Comparison of ENCODE assay signal across 14 mouse cellular contexts in the genomic region with DNA sequence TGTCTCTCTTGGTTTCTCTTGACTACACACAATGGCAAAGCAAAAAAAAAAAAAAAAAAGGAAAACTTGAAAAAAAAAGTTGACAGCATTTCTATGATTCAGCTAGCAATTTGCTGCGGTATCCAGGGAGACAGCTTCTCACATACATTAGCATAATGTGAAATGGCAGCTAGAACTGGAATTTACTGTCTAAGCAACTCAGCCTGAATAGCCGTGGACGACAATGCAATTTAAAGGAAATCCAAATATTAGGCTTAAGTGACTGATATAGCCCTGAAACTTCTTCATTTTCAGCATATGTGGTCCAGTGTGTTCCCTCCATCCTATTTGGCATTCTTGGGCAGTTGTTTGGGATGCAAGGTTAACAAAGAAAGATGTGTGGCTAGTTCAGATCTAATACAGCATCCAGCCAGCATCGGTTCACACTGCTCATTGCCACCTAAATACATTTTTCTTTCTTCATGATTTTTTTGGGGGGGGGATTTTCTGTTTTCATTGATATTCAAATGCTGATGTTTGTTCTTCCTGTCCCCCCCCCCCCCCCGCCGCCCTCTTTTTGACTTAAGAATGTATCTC.
DNase-seq lines count a peak whose midpoint lies in the region; ATAC-seq lines count a peak whose summit lies in the region.
"Had no signal": no experiment of that assay in that cellular context is flagged by ENCODE, and none has a peak within 500 bp of the region (broad histone marks: within the 10 kb centered on the region; RNA-seq: fewer than 3 reads in every experiment).

No protein-coding gene starts in this region.

- no peaks in the 10 kb centered on the region for H3K9me3 ChIP-seq in forebrain, embryonic 12.5 days
- H3K9me3 ChIP-seq in forebrain, embryonic 10.5 days = no peaks in the 10 kb centered on the region
- H3K9me3 ChIP-seq in hindbrain, embryonic 11.5 days (ENCODE audit: control insufficient read depth, low read length) = no peaks in the 10 kb centered on the region
- H3K9me3 ChIP-seq in midbrain, embryonic 12.5 days = no peaks in the 10 kb centered on the region
- H3K9me3 ChIP-seq: lung, embryonic 15.5 days had no signal

- no peak overlapping the region for H3K9ac ChIP-seq in forebrain, embryonic 12.5 days
- no peak overlapping the region for H3K9ac ChIP-seq in hindbrain, embryonic 11.5 days (ENCODE audit: low read depth, low read length)
- no peak overlapping the region for H3K9ac ChIP-seq in midbrain, embryonic 12.5 days (replicated peaks)
- H3K9ac ChIP-seq: lung, embryonic 15.5 days had no signal

- H3K27me3 ChIP-seq in forebrain, embryonic 12.5 days = no peaks in the 10 kb centered on the region
- no peaks in the 10 kb centered on the region for H3K27me3 ChIP-seq in forebrain, embryonic 10.5 days (ENCODE audit: poor library complexity, severe bottlenecking)
- no peaks in the 10 kb centered on the region for H3K27me3 ChIP-seq in hindbrain, embryonic 11.5 days (ENCODE audit: control insufficient read depth, insufficient read depth, low read length)
- H3K27me3 ChIP-seq in midbrain, embryonic 12.5 days = peaks cover 6% of the 10 kb centered on the region; the same call in 1 of the 2 replicates
- H3K27me3 ChIP-seq: lung, embryonic 15.5 days had no signal

- H3K4me1 ChIP-seq in forebrain, embryonic 12.5 days = peaks cover 17% of the 10 kb centered on the region
- no peaks in the 10 kb centered on the region for H3K4me1 ChIP-seq in forebrain, embryonic 10.5 days
- H3K4me1 ChIP-seq in hindbrain, embryonic 11.5 days (replicated peaks; ENCODE audit: control insufficient read depth, insufficient read depth, low read length) = no peaks in the 10 kb centered on the region
- H3K4me1 ChIP-seq in midbrain, embryonic 12.5 days = peaks cover 19% of the 10 kb centered on the region
- H3K4me1 ChIP-seq: lung, embryonic 15.5 days had no signal

- H3K4me2 ChIP-seq in forebrain, embryonic 12.5 days = no peak overlapping the region
- no peak overlapping the region for H3K4me2 ChIP-seq in hindbrain, embryonic 11.5 days (replicated peaks; ENCODE audit: low read depth, low read length)
- H3K4me2 ChIP-seq in midbrain, embryonic 12.5 days (replicated peaks) = peak overlapping the region; percentile 30; the same call in 1 of the 2 replicates
- H3K4me2 ChIP-seq: liver, embryonic 11.5 days; lung, embryonic 15.5 days had no signal

- peak overlapping the region; percentile 47; the same call in 1 of the 2 replicates for H3K27ac ChIP-seq in forebrain, embryonic 12.5 days
- H3K27ac ChIP-seq in forebrain, embryonic 10.5 days = no peak overlapping the region
- H3K27ac ChIP-seq in hindbrain, embryonic 11.5 days (ENCODE audit: low read depth, low read length) = no peak overlapping the region
- H3K27ac ChIP-seq in midbrain, embryonic 12.5 days (replicated peaks) = peak overlapping the region; percentile 89
- H3K27ac ChIP-seq: lung, embryonic 15.5 days had no signal

- no peak for DNase-seq in forebrain, embryonic 10.5 days (ENCODE audit: extremely low spot score, low spot score)
- DNase-seq in hindbrain, embryonic 11.5 days (ENCODE audit: low spot score) = peak; percentile 25
- peak; percentile 75 for DNase-seq in retina, embryonic 14.5 days (ENCODE audit: low spot score)
- DNase-seq in spleen, postnatal 10 days (ENCODE audit: low spot score in 2 of 2) = no peak
- DNase-seq in gastrocnemius, postnatal 4 days (ENCODE audit: low spot score in 2 of 2) = no peak
- no peak for DNase-seq in left cerebral cortex, adult 9 months (ENCODE audit: low spot score in 2 of 2)
- DNase-seq: kidney, postnatal 14 days; thymus, postnatal 36 days had no signal

- no peak overlapping the region for H3K4me3 ChIP-seq in forebrain, embryonic 12.5 days (replicated peaks)
- H3K4me3 ChIP-seq in forebrain, embryonic 10.5 days = no peak overlapping the region
- H3K4me3 ChIP-seq in hindbrain, embryonic 11.5 days (ENCODE audit: low read depth, low read length) = no peak overlapping the region
- no peak overlapping the region for H3K4me3 ChIP-seq in midbrain, embryonic 12.5 days
- H3K4me3 ChIP-seq: lung, embryonic 15.5 days had no signal

- peak; percentile 68 for ATAC-seq in forebrain, embryonic 12.5 days (ENCODE audit: low FRiP score)
- peak; percentile 80 for ATAC-seq in hindbrain, embryonic 11.5 days (ENCODE audit: low FRiP score)
- peak; percentile 92 for ATAC-seq in midbrain, embryonic 12.5 days (ENCODE audit: low FRiP score, low read depth)
- ATAC-seq: intestine, embryonic 16.5 days; Patski had no signal

- H3K36me3 ChIP-seq in forebrain, embryonic 12.5 days (replicated peaks) = no peaks in the 10 kb centered on the region
- no peaks in the 10 kb centered on the region for H3K36me3 ChIP-seq in forebrain, embryonic 10.5 days (replicated peaks)
- no peaks in the 10 kb centered on the region for H3K36me3 ChIP-seq in hindbrain, embryonic 11.5 days (ENCODE audit: control insufficient read depth, insufficient read depth, low read length)
- no peaks in the 10 kb centered on the region for H3K36me3 ChIP-seq in midbrain, embryonic 12.5 days
- H3K36me3 ChIP-seq: lung, embryonic 15.5 days had no signal

- 61% methylated on average over 5 of the region's 6 CpGs for WGBS in forebrain, embryonic 12.5 days
- 93% methylated on average over 6 of the region's 6 CpGs for WGBS in forebrain, embryonic 10.5 days
- WGBS in hindbrain, embryonic 11.5 days = 58% methylated on average over 4 of the region's 6 CpGs
- WGBS in midbrain, embryonic 12.5 days = 43% methylated on average over 6 of the region's 6 CpGs

Comparison
In these comparisons a context has a peak if more than half of its experiments do, and no peak if none do; other contexts are left out.
1. H3K27ac ChIP-seq: peak in forebrain, embryonic 12.5 days (single experiment) and midbrain, embryonic 12.5 days (single experiment); none in forebrain, embryonic 10.5 days (single experiment) and hindbrain, embryonic 11.5 days (single experiment).
2. DNase-seq: peak in hindbrain, embryonic 11.5 days (single experiment) and retina, embryonic 14.5 days (single experiment); none in forebrain, embryonic 10.5 days (single experiment), spleen, postnatal 10 days (0 of 2), gastrocnemius, postnatal 4 days (0 of 2) and left cerebral cortex, adult 9 months (0 of 2).
3. Peak in every context shown above with its lines, with median percentiles within 50 percentile points of each other: ATAC-seq.